ENCODE assay signal across 10 mouse cellular contexts in genomic region chr17:66446196-66447006, GRCm38 (mm10). TPM values are rescaled to one million over a fixed set of nuclear protein-coding genes. Genes with fewer than 3 reads are reported as not detected.
A peak's percentile ranks its signal among the peaks of the same experiment; 100 is the strongest.
DNase-seq lines count a peak whose midpoint lies in the region; ATAC-seq and TF ChIP-seq lines count a peak whose summit lies in the region.
"Had no signal": no experiment of that assay in that cellular context is flagged by ENCODE, and none has a peak within 500 bp of the region (broad histone marks: within the 10 kb centered on the region; RNA-seq: fewer than 3 reads in every experiment).

No protein-coding gene starts in this region.

- no peak for DNase-seq in frontal cortex, postnatal 36 days (ENCODE audit: low spot score in 2 of 2)
- DNase-seq in cerebellum, adult 2 months, result peak; percentile 69 to 72
- peak; percentile 36 for DNase-seq in neural tube, embryonic 10.5 days (ENCODE audit: extremely low spot score, low spot score)
- DNase-seq in thymus, postnatal 36 days, result no peak
- DNase-seq in Muller cell, postnatal 12 days (ENCODE audit: inconsistent ontology term), result no peak
- no peak for DNase-seq in left cerebral cortex, postnatal 14 days (ENCODE audit: low spot score in 2 of 2)
- DNase-seq: right cerebral cortex, postnatal 25 days had no signal

- ATAC-seq in frontal cortex, adult (ENCODE audit: low TSS enrichment), result peak; percentile 9; the same call in 1 of the 2 replicates
- no peak for ATAC-seq in hindbrain, embryonic 12.5 days (ENCODE audit: low FRiP score)

- H3K27me3 ChIP-seq in cerebellum, adult 2 months (ENCODE audit: control insufficient read depth, insufficient read depth, low read length), result no peaks in the 10 kb centered on the region
- H3K27me3 ChIP-seq in hindbrain, embryonic 12.5 days, result no peaks in the 10 kb centered on the region

- H3K4me2 ChIP-seq in hindbrain, embryonic 12.5 days (replicated peaks), result peak overlapping the region; percentile 87

- H3K36me3 ChIP-seq in hindbrain, embryonic 12.5 days, result no peaks in the 10 kb centered on the region

- intact Hi-C loops in left cerebral cortex, postnatal 14 days (cut with DNase I), result no loop called here

- peak overlapping the region; percentile 98 for H3K9ac ChIP-seq in hindbrain, embryonic 12.5 days

- peak overlapping the region; percentile 92 for H3K4me3 ChIP-seq in cerebellum, adult 2 months (replicated peaks; ENCODE audit: insufficient read depth, low read depth, low read length)
- H3K4me3 ChIP-seq in hindbrain, embryonic 12.5 days, result peak overlapping the region; percentile 97

- 7% methylated on average over 7 of the region's 7 CpGs for WGBS in cerebellum, adult 2 months
- 13% methylated on average over 7 of the region's 7 CpGs for WGBS in hindbrain, embryonic 12.5 days

- TF ChIP-seq POLR2A in cerebellum, adult 2 months (IDR thresholded peaks at IDR 0.05; ENCODE audit: borderline replicate concordance, insufficient read depth, low read length), result peak; percentile 33; the same call in 1 of the 2 replicates

- no peaks in the 10 kb centered on the region for H3K9me3 ChIP-seq in hindbrain, embryonic 12.5 days (replicated peaks)

- H3K4me1 ChIP-seq in cerebellum, adult 2 months (ENCODE audit: control insufficient read depth, insufficient read depth, low read length), result peaks cover 6% of the 10 kb centered on the region; the same call in 1 of the 2 replicates
- H3K4me1 ChIP-seq in hindbrain, embryonic 12.5 days, result peaks cover 66% of the 10 kb centered on the region

- 0 out of 2 replicates have a peak, but pooled peaks have one; percentile 7 for TF ChIP-seq CTCF in cerebellum, adult 2 months (IDR thresholded peaks at IDR 0.05; ENCODE audit: borderline replicate concordance, insufficient read depth, low read depth, low read length)

- peak overlapping the region; percentile 99 for H3K27ac ChIP-seq in cerebellum, adult 2 months (ENCODE audit: insufficient read depth, low read length)
- H3K27ac ChIP-seq in hindbrain, embryonic 12.5 days, result peak overlapping the region; percentile 95

RNA-seq across cellular contexts. Expression of gene Mtcl1, which starts 3.1 kb away (rescaled TPM):
- 106 and 115 TPM in 2 replicates for polyA plus RNA-seq in cerebellum, adult 2 months (2012; rRNA removed)
- 60.3 and 60.4 TPM in 2 replicates for polyA plus RNA-seq in hindbrain, embryonic 12.5 days (2016; fragmentation: Nextera tagmentation; extraction: Ambion mirVana)
- 10 to 100 TPM; 62.7 to 87.2 TPM for total RNA-seq in left cerebral cortex, postnatal 14 days (2021)
- total RNA-seq: common myeloid progenitor, adult 5-6 weeks had no signal

Comparison
In these comparisons a context has a peak if more than half of its experiments do, and no peak if none do; other contexts are left out.
1. DNase-seq: peak in cerebellum, adult 2 months (2 of 2) and neural tube, embryonic 10.5 days (single experiment); none in frontal cortex, postnatal 36 days (0 of 2), thymus, postnatal 36 days (0 of 2), Muller cell, postnatal 12 days (single experiment) and left cerebral cortex, postnatal 14 days (0 of 2).